Mouse (Mus musculus): ENCODE results near the gene Sec14l4. TPM values are rescaled to one million over a fixed set of nuclear protein-coding genes. Genes with fewer than 3 reads are reported as not detected.

The Sec14l4 gene
- polyA plus RNA-seq, 1 experiment from 2014 or later, result 35.9 TPM

- Histone ChIP-seq H3K4me2 (replicated peaks; ENCODE audit: low read depth, low read length) (no peak overlapping the region), H3K9me3 (ENCODE audit: low read length) (no peaks in the 10 kb centered on the region), H3K9ac (replicated peaks; ENCODE audit: low read depth) (no peak overlapping the region), H3K4me1 (ENCODE audit: insufficient read depth, low read depth, low read length) (peaks cover 16% of the 10 kb centered on the region; the same call in 1 of the 2 replicates), H3K27me3 (replicated peaks; ENCODE audit: insufficient read depth, low read length) (no peaks in the 10 kb centered on the region), H3K27ac (ENCODE audit: low read length) (peak overlapping the region; percentile 89), H3K36me3 (ENCODE audit: insufficient read depth, low read length) (no peaks in the 10 kb centered on the region), H3K4me3 (ENCODE audit: low read depth, low read length) (no peak overlapping the region)
- WGBS, result 55% methylated on average over 4 of the region's 4 CpGs
- TF ChIP-seq EP300 (IDR thresholded peaks at IDR 0.05) (no peak), CTCF (IDR thresholded peaks at IDR 0.05) (no peak)
- DNase-seq (ENCODE audit: low spot score), result peak; percentile 55
- no peak; the same call in 1 of the 2 replicates for ATAC-seq
Measured at GRCm38 (mm10) chr11:4062523-4062922, 31.3 kb downstream of the Sec14l4 start.

GRCm38 (mm10) chr11:4062981-4063380 lies 31.7 kb downstream of the Sec14l4 start:
- ATAC-seq (peak; percentile 72), DNase-seq (ENCODE audit: low spot score) (peak; percentile 80)
- Histone ChIP-seq H3K27me3 (replicated peaks; ENCODE audit: insufficient read depth, low read length) (no peaks in the 10 kb centered on the region), H3K9ac (replicated peaks; ENCODE audit: low read depth) (no peak overlapping the region), H3K9me3 (ENCODE audit: low read length) (no peaks in the 10 kb centered on the region), H3K4me1 (ENCODE audit: insufficient read depth, low read depth, low read length) (peaks cover 16% of the 10 kb centered on the region; the same call in 1 of the 2 replicates), H3K4me3 (ENCODE audit: low read depth, low read length) (no peak overlapping the region), H3K36me3 (ENCODE audit: insufficient read depth, low read length) (no peaks in the 10 kb centered on the region), H3K4me2 (replicated peaks; ENCODE audit: low read depth, low read length) (no peak overlapping the region), H3K27ac (ENCODE audit: low read length) (peak overlapping the region; percentile 89)
- WGBS, result 33% methylated on average over 6 of the region's 6 CpGs
- TF ChIP-seq EP300 (IDR thresholded peaks at IDR 0.05) (peak; percentile 91), CTCF (IDR thresholded peaks at IDR 0.05) (no peak)

- H3K4me3 ChIP-seq (ENCODE audit: low read depth, low read length), result peak within 1 kb of the TSS; percentile 28
- peak; percentile 88 for DNase-seq (ENCODE audit: low spot score)
Measured at GRCm38 (mm10) chr11:4064627-4065122, 33.4 kb downstream of the Sec14l4 start, which contains the start of gene Sec14l3. TSS of gene Sec14l3 (plus strand) at chr11:4064841.

GRCm38 (mm10) chr11:4069664-4070063 lies 38.4 kb downstream of the Sec14l4 start:
- DNase-seq (ENCODE audit: low spot score), result no peak
- H3K4me2 ChIP-seq (replicated peaks; ENCODE audit: low read depth, low read length), result no peak overlapping the region
- no peak overlapping the region for H3K27ac ChIP-seq (ENCODE audit: low read length)
- WGBS, result 70% methylated on average over 1 of the region's 1 CpGs
- TF ChIP-seq CTCF (IDR thresholded peaks at IDR 0.05), result no peak
- no peak overlapping the region for H3K4me3 ChIP-seq (ENCODE audit: low read depth, low read length)
- H3K9ac ChIP-seq (replicated peaks; ENCODE audit: low read depth), result no peak overlapping the region
- H3K9me3 ChIP-seq (ENCODE audit: low read length), result no peaks in the 10 kb centered on the region
- H3K36me3 ChIP-seq (ENCODE audit: insufficient read depth, low read length), result no peaks in the 10 kb centered on the region
- peak; percentile 31; the same call in 1 of the 2 replicates for ATAC-seq
- no peaks in the 10 kb centered on the region for H3K4me1 ChIP-seq (ENCODE audit: insufficient read depth, low read depth, low read length)
- H3K27me3 ChIP-seq (replicated peaks; ENCODE audit: insufficient read depth, low read length), result no peaks in the 10 kb centered on the region

More at GRCm38 (mm10) chr11:4064627-4065122, 33.4 kb downstream of the Sec14l4 start, which contains the start of gene Sec14l3:
- peak within 1 kb of the TSS; percentile 44 for H3K4me2 ChIP-seq (replicated peaks; ENCODE audit: low read depth, low read length)
- peaks cover 16% of the 10 kb centered on the region; the same call in 1 of the 2 replicates for H3K4me1 ChIP-seq (ENCODE audit: insufficient read depth, low read depth, low read length)
- H3K9me3 ChIP-seq (ENCODE audit: low read length), result no peaks in the 10 kb centered on the region
- TF ChIP-seq EP300 (IDR thresholded peaks at IDR 0.05), result peak; percentile 81
- TF ChIP-seq CTCF (IDR thresholded peaks at IDR 0.05), result no peak
- H3K27ac ChIP-seq (ENCODE audit: low read length), result peak within 1 kb of the TSS; percentile 89
- peak; percentile 60 for ATAC-seq
- H3K27me3 ChIP-seq (replicated peaks; ENCODE audit: insufficient read depth, low read length), result no peaks in the 10 kb centered on the region
- no peaks in the 10 kb centered on the region for H3K36me3 ChIP-seq (ENCODE audit: insufficient read depth, low read length)
- peak within 1 kb of the TSS; percentile 46 for H3K9ac ChIP-seq (replicated peaks; ENCODE audit: low read depth)
- WGBS, result 43% methylated on average over 5 of the region's 5 CpGs

GRCm38 (mm10) chr11:4076633-4077032 lies 45.4 kb downstream of the Sec14l4 start:
- H3K27ac ChIP-seq (ENCODE audit: low read length), result no peak overlapping the region
- peak; percentile 55 for DNase-seq (ENCODE audit: low spot score)
- H3K27me3 ChIP-seq (replicated peaks; ENCODE audit: insufficient read depth, low read length), result no peaks in the 10 kb centered on the region
- WGBS, result 16% methylated on average over 8 of the region's 8 CpGs
- H3K9ac ChIP-seq (replicated peaks; ENCODE audit: low read depth), result no peak overlapping the region
- no peak overlapping the region for H3K4me3 ChIP-seq (ENCODE audit: low read depth, low read length)
- H3K36me3 ChIP-seq (ENCODE audit: insufficient read depth, low read length), result no peaks in the 10 kb centered on the region
- H3K9me3 ChIP-seq (ENCODE audit: low read length), result no peaks in the 10 kb centered on the region
- H3K4me2 ChIP-seq (replicated peaks; ENCODE audit: low read depth, low read length), result no peak overlapping the region
- TF ChIP-seq CTCF (IDR thresholded peaks at IDR 0.05) (no peak), EP300 (IDR thresholded peaks at IDR 0.05) (no peak)
- no peak for ATAC-seq
- H3K4me1 ChIP-seq (ENCODE audit: insufficient read depth, low read depth, low read length), result no peaks in the 10 kb centered on the region

- no peak overlapping the region for H3K4me2 ChIP-seq (replicated peaks; ENCODE audit: low read depth, low read length)
- no peaks in the 10 kb centered on the region for H3K27me3 ChIP-seq (replicated peaks; ENCODE audit: insufficient read depth, low read length)
- DNase-seq (ENCODE audit: low spot score), result no peak
- H3K9ac ChIP-seq (replicated peaks; ENCODE audit: low read depth), result no peak overlapping the region
- H3K4me3 ChIP-seq (ENCODE audit: low read depth, low read length), result no peak overlapping the region
- H3K4me1 ChIP-seq (ENCODE audit: insufficient read depth, low read depth, low read length), result no peaks in the 10 kb centered on the region
- ATAC-seq, result no peak; the same call in 1 of the 2 replicates
- TF ChIP-seq EP300 (IDR thresholded peaks at IDR 0.05) (no peak), CTCF (IDR thresholded peaks at IDR 0.05) (no peak)
- H3K27ac ChIP-seq (ENCODE audit: low read length), result no peak overlapping the region
- H3K9me3 ChIP-seq (ENCODE audit: low read length), result no peaks in the 10 kb centered on the region
- 68% methylated on average over 7 of the region's 7 CpGs for WGBS
- H3K36me3 ChIP-seq (ENCODE audit: insufficient read depth, low read length), result no peaks in the 10 kb centered on the region
Measured at GRCm38 (mm10) chr11:4078267-4078933, 47.1 kb downstream of the Sec14l4 start.

Data from lung, postnatal 0 days (tissue).